Mouse (Mus musculus): ENCODE measurements around the gene Ppp1r27.

GRCm38 (mm10) chr11:120554834-120555233 lies 3.9 kb upstream of the Ppp1r27 start:
- no peak for TF ChIP-seq CTCF (IDR thresholded peaks at IDR 0.05; ENCODE audit: insufficient read depth, low read depth, low read length)
- TF ChIP-seq POLR2A (IDR thresholded peaks at IDR 0.05; ENCODE audit: insufficient read depth, low read depth, low read length): no peak

Data from olfactory bulb, adult 2 months (tissue).